Mouse (Mus musculus) lung, adult 2 months (tissue): ENCODE measurements around the gene B3galt1.

Experiments
- CTCF ChIP-seq: fragments of 200-500 bp; IDR thresholded peaks from 2 replicates; pipeline ENCODE4 v1.5.1; 2011; ENCODE audit warnings: mild to moderate bottlenecking, low read length, control low read depth; ENCODE audit not compliant: insufficient read depth
- POLR2A ChIP-seq: fragments of 200-500 bp; IDR thresholded peaks from 2 replicates; pipeline ENCODE4 v1.6.1; 2011; ENCODE audit warnings: low read depth, mild to moderate bottlenecking, control low read depth, low read length, borderline replicate concordance; ENCODE audit errors: extremely low read depth

DNA sequence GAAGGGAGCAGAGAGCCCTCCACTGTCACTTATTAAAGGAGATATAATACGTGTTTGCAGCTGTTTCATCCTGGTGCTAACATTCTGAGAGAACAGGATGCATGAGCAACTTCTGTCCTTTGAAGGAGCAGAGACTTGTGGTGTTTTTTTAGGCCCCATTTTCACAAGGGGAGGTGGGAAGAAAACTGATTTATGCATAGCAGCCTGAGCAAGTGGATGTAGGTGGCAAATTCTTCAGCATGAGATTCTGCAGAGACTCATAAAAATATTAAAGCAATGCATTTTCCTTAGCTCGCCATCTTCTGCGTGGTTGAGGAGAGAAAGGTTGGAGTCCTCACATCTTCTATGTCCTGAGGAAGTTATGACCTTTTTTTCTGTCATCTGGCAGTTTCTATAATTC, 469.0 kb downstream of the B3galt1 start:
- no peak for TF ChIP-seq POLR2A
- no peak for TF ChIP-seq CTCF
